Mouse (Mus musculus): ENCODE measurements at regions not wholly inside any gene's neighbourhood (a gene's known extent, or its start where the extent isn't known, plus 50 kb on each side); places are given as distances from the start of the nearest gene placed in this dataset.

GRCm38 (mm10) chr10:43767961-43768726 is 133.4 kb downstream of the Qrsl1 start:
- ATAC-seq (replicated peaks; ENCODE audit: low read depth, poor library complexity, severe bottlenecking): no peak

- ATAC-seq (replicated peaks; ENCODE audit: low read depth, poor library complexity, severe bottlenecking): no peak
Measured at GRCm38 (mm10) chr10:43769026-43769425, 132.5 kb downstream of the Qrsl1 start.

GRCm38 (mm10) chr10:43775807-43776206 is 125.7 kb downstream of the Qrsl1 start:
- no peak for ATAC-seq (replicated peaks; ENCODE audit: low read depth, poor library complexity, severe bottlenecking)

GRCm38 (mm10) chr10:43777612-43778600 is 123.6 kb downstream of the Qrsl1 start:
- no peak for ATAC-seq (replicated peaks; ENCODE audit: low read depth, poor library complexity, severe bottlenecking)

- ATAC-seq (replicated peaks; ENCODE audit: low read depth, poor library complexity, severe bottlenecking): no peak
Measured at GRCm38 (mm10) chr10:43780571-43780970, 121.0 kb downstream of the Qrsl1 start.

GRCm38 (mm10) chr10:43783304-43783703 is 118.2 kb downstream of the Qrsl1 start:
- no peak for ATAC-seq (replicated peaks; ENCODE audit: low read depth, poor library complexity, severe bottlenecking)

- ATAC-seq (replicated peaks; ENCODE audit: low read depth, poor library complexity, severe bottlenecking): no peak
Measured at GRCm38 (mm10) chr10:43790780-43791179, 110.8 kb downstream of the Qrsl1 start.

- ATAC-seq (replicated peaks; ENCODE audit: low read depth, poor library complexity, severe bottlenecking): peak; percentile 82
Measured at GRCm38 (mm10) chr10:43791525-43792021, 110.0 kb downstream of the Qrsl1 start.

GRCm38 (mm10) chr10:43792618-43793017 is 108.9 kb downstream of the Qrsl1 start:
- peak; percentile 57 for ATAC-seq (replicated peaks; ENCODE audit: low read depth, poor library complexity, severe bottlenecking)

- ATAC-seq (replicated peaks; ENCODE audit: low read depth, poor library complexity, severe bottlenecking): no peak
Measured at GRCm38 (mm10) chr10:43794587-43794986, 107.0 kb downstream of the Qrsl1 start.

GRCm38 (mm10) chr10:43800077-43800476 is 101.5 kb downstream of the Qrsl1 start:
- ATAC-seq (replicated peaks; ENCODE audit: low read depth, poor library complexity, severe bottlenecking): no peak

- ATAC-seq (replicated peaks; ENCODE audit: low read depth, poor library complexity, severe bottlenecking): no peak
Measured at GRCm38 (mm10) chr10:43815291-43815690, 86.3 kb downstream of the Qrsl1 start.

- no peak for ATAC-seq (replicated peaks; ENCODE audit: low read depth, poor library complexity, severe bottlenecking)
Measured at GRCm38 (mm10) chr10:43817522-43818198, 83.9 kb downstream of the Qrsl1 start.

- ATAC-seq (replicated peaks; ENCODE audit: low read depth, poor library complexity, severe bottlenecking): peak; percentile 61
Measured at GRCm38 (mm10) chr10:43818623-43819022, 82.9 kb downstream of the Qrsl1 start.

GRCm38 (mm10) chr10:43819434-43819833 is 82.1 kb downstream of the Qrsl1 start:
- no peak for ATAC-seq (replicated peaks; ENCODE audit: low read depth, poor library complexity, severe bottlenecking)

GRCm38 (mm10) chr10:43822615-43823014 is 78.9 kb downstream of the Qrsl1 start:
- ATAC-seq (replicated peaks; ENCODE audit: low read depth, poor library complexity, severe bottlenecking): no peak

GRCm38 (mm10) chr10:43824009-43824408 is 77.5 kb downstream of the Qrsl1 start:
- ATAC-seq (replicated peaks; ENCODE audit: low read depth, poor library complexity, severe bottlenecking): no peak
